Mouse (Mus musculus) neural tube, embryonic 14.5 days (tissue): ENCODE data around the gene Hnrnpll. TPM values are rescaled to one million over a fixed set of nuclear protein-coding genes. Genes with fewer than 3 reads are reported as not detected.

ENCODE experiments used
- ATAC-seq: fragments of 200-750 bp; cut with Nextera tagmentation; 2 replicates; pipeline ENCODE4 v1.8.0; 2017; ENCODE audit warnings: low read depth, mild to moderate bottlenecking, moderate TSS enrichment, moderate library complexity
- H3K27ac ChIP-seq: fragments of 300-500 bp; sonication (generic); 2 replicates; pipeline ENCODE4 v1.5.1; 2014; ENCODE audit warnings: low read depth, mild to moderate bottlenecking, control low read depth, low read length, moderate library complexity, mixed read lengths
- H3K27me3 ChIP-seq: fragments of 300-500 bp; sonication (generic); 2 replicates; pipeline ENCODE4 v1.6.1; 2014; ENCODE audit warnings: low read length; ENCODE audit not compliant: control insufficient read depth, insufficient read depth
- H3K36me3 ChIP-seq: fragments of 300-500 bp; sonication (generic); 2 replicates; pipeline ENCODE4 v1.6.1; 2014; ENCODE audit warnings: low read length, mixed read lengths; ENCODE audit not compliant: control insufficient read depth, insufficient read depth
- H3K4me1 ChIP-seq: fragments of 300-500 bp; sonication (generic); 2 replicates; pipeline ENCODE4 v1.6.1; 2014; ENCODE audit warnings: low read length; ENCODE audit not compliant: control insufficient read depth, insufficient read depth
- H3K4me2 ChIP-seq: fragments of 300-500 bp; sonication (generic); 2 replicates; pipeline ENCODE4 v1.6.1; 2014; ENCODE audit warnings: mild to moderate bottlenecking, low read depth, low read length, control low read depth
- H3K4me3 ChIP-seq: fragments of 300-500 bp; sonication (generic); 2 replicates; pipeline ENCODE4 v1.5.1; 2014; ENCODE audit warnings: low read depth, low read length, control low read depth, mixed read lengths
- H3K9ac ChIP-seq: fragments of 300-500 bp; sonication (generic); replicated peaks from 2 replicates; pipeline ENCODE4 v1.6.1; 2014; ENCODE audit warnings: low read depth, mild to moderate bottlenecking, control low read depth, low read length, mixed read lengths
- H3K9me3 ChIP-seq: fragments of 300-500 bp; sonication (generic); 2 replicates; pipeline ENCODE4 v1.6.1; 2016; ENCODE audit warnings: low read length; ENCODE audit not compliant: control insufficient read depth
- WGBS: fragments of 180-500 bp; shearing (Covaris S2); extraction: QIAGEN DNeasy Blood & Tissue Kit; methylation state at CpG from one replicate; pipeline ENCODE4 v1.1.7; 2014; 5-methylcytosine and 5-hydroxymethylcytosine counted together
- polyA plus RNA-seq: library from polyadenylated mRNA; unstranded; fragments of >200 nt; fragmentation: Nextera tagmentation; extraction: Ambion mirVana; gene quantifications from 2 replicates; pipeline ENCODE4 v1.2.1, GENCODE M21; 2014

The Hnrnpll gene
- polyA plus RNA-seq, 1 experiment from 2014 or later: 66.5 TPM

GRCm38 (mm10) chr17:79995091-79995691 lies 66.9 kb downstream of the Hnrnpll start:
- Histone ChIP-seq H3K36me3 (no peaks in the 10 kb centered on the region), H3K4me1 (no peaks in the 10 kb centered on the region), H3K9ac (no peak overlapping the region), H3K4me3 (no peak overlapping the region), H3K27ac (no peak overlapping the region), H3K9me3 (no peaks in the 10 kb centered on the region), H3K27me3 (no peaks in the 10 kb centered on the region), H3K4me2 (no peak overlapping the region)
- ATAC-seq: no peak
- 82% methylated on average over 3 of the region's 3 CpGs for WGBS

GRCm38 (mm10) chr17:79992114-79992513 lies 70.0 kb downstream of the Hnrnpll start:
- Histone ChIP-seq H3K4me3 (no peak overlapping the region), H3K9me3 (no peaks in the 10 kb centered on the region), H3K4me2 (no peak overlapping the region), H3K36me3 (no peaks in the 10 kb centered on the region), H3K9ac (no peak overlapping the region), H3K27ac (no peak overlapping the region), H3K27me3 (no peaks in the 10 kb centered on the region), H3K4me1 (no peaks in the 10 kb centered on the region)
- WGBS: 92% methylated on average over 3 of the region's 3 CpGs
- no peak for ATAC-seq

- Histone ChIP-seq H3K9me3 (no peaks in the 10 kb centered on the region), H3K4me2 (no peak overlapping the region), H3K27ac (no peak overlapping the region), H3K9ac (no peak overlapping the region), H3K4me1 (no peaks in the 10 kb centered on the region), H3K36me3 (no peaks in the 10 kb centered on the region), H3K4me3 (no peak overlapping the region), H3K27me3 (no peaks in the 10 kb centered on the region)
- ATAC-seq: no peak
- WGBS: 82% methylated on average over 12 of the region's 12 CpGs
Measured at GRCm38 (mm10) chr17:79991166-79991958, 70.8 kb downstream of the Hnrnpll start.

- Histone ChIP-seq H3K4me1 (no peaks in the 10 kb centered on the region), H3K4me2 (no peak overlapping the region), H3K9ac (no peak overlapping the region), H3K4me3 (no peak overlapping the region), H3K36me3 (no peaks in the 10 kb centered on the region), H3K9me3 (no peaks in the 10 kb centered on the region), H3K27ac (no peak overlapping the region), H3K27me3 (no peaks in the 10 kb centered on the region)
- 88% methylated on average over 7 of the region's 7 CpGs for WGBS
- ATAC-seq: no peak
Measured at GRCm38 (mm10) chr17:79990161-79990560, 72.0 kb downstream of the Hnrnpll start.

GRCm38 (mm10) chr17:79984450-79984849 lies 77.7 kb downstream of the Hnrnpll start:
- 93% methylated on average over 7 of the region's 7 CpGs for WGBS
- Histone ChIP-seq H3K36me3 (no peaks in the 10 kb centered on the region), H3K4me1 (no peaks in the 10 kb centered on the region), H3K27me3 (no peaks in the 10 kb centered on the region), H3K9me3 (no peaks in the 10 kb centered on the region), H3K9ac (no peak overlapping the region), H3K4me2 (no peak overlapping the region), H3K27ac (no peak overlapping the region), H3K4me3 (no peak overlapping the region)
- no peak for ATAC-seq

GRCm38 (mm10) chr17:79982955-79983529 lies 79.1 kb downstream of the Hnrnpll start:
- Histone ChIP-seq H3K27ac (no peak overlapping the region), H3K9me3 (no peaks in the 10 kb centered on the region), H3K27me3 (no peaks in the 10 kb centered on the region), H3K4me1 (no peaks in the 10 kb centered on the region), H3K4me2 (no peak overlapping the region), H3K36me3 (no peaks in the 10 kb centered on the region), H3K4me3 (no peak overlapping the region), H3K9ac (no peak overlapping the region)
- no peak for ATAC-seq
- WGBS: 51% methylated on average over 8 of the region's 8 CpGs

GRCm38 (mm10) chr17:79982548-79982947 lies 79.6 kb downstream of the Hnrnpll start:
- no peak overlapping the region for H3K9ac ChIP-seq
- WGBS: 12% methylated on average over 7 of the region's 7 CpGs

GRCm38 (mm10) chr17:79981758-79982481 lies 80.2 kb downstream of the Hnrnpll start:
- WGBS: 33% methylated on average over 12 of the region's 12 CpGs
- H3K27me3 ChIP-seq: no peaks in the 10 kb centered on the region
- no peak overlapping the region for H3K4me2 ChIP-seq
- no peaks in the 10 kb centered on the region for H3K4me1 ChIP-seq
- H3K9me3 ChIP-seq: no peaks in the 10 kb centered on the region
- H3K4me3 ChIP-seq: no peak overlapping the region
- H3K36me3 ChIP-seq: no peaks in the 10 kb centered on the region
- ATAC-seq: 0 out of 2 replicates have a peak, but pooled peaks have one; percentile 17
- no peak overlapping the region for H3K27ac ChIP-seq
- no peak overlapping the region for H3K9ac ChIP-seq

More at GRCm38 (mm10) chr17:79982548-79982947, 79.6 kb downstream of the Hnrnpll start:
- no peaks in the 10 kb centered on the region for H3K9me3 ChIP-seq
- H3K4me3 ChIP-seq: no peak overlapping the region
- ATAC-seq: peak; percentile 14; the same call in 1 of the 2 replicates
- no peak overlapping the region for H3K27ac ChIP-seq
- H3K4me1 ChIP-seq: no peaks in the 10 kb centered on the region
- H3K4me2 ChIP-seq: no peak overlapping the region
- H3K36me3 ChIP-seq: no peaks in the 10 kb centered on the region
- no peaks in the 10 kb centered on the region for H3K27me3 ChIP-seq
